Mouse (Mus musculus) embryonic facial prominence, embryonic 13.5 days (tissue): Measurements from ENCODE around the gene Etl4. TPM values are rescaled to one million over a fixed set of nuclear protein-coding genes. Genes with fewer than 3 reads are reported as not detected.

Source experiments
- ATAC-seq: fragments of 200-750 bp; cut with Nextera tagmentation; 2 replicates; pipeline ENCODE4 v1.8.0; 2017; ENCODE audit warnings: low read depth; ENCODE audit not compliant: insufficient number of reproducible peaks, insufficient read depth, low FRiP score, low TSS enrichment
- H3K27ac ChIP-seq: fragments of 300-500 bp; sonication (generic); 2 replicates; pipeline ENCODE4 v1.5.1; 2015; ENCODE audit warnings: moderate library complexity, mild to moderate bottlenecking, inconsistent platforms
- H3K27me3 ChIP-seq: fragments of 300-500 bp; sonication (generic); 2 replicates; pipeline ENCODE4 v1.6.1; 2015; ENCODE audit warnings: mild to moderate bottlenecking, inconsistent platforms
- H3K36me3 ChIP-seq: fragments of 300-500 bp; sonication (generic); 2 replicates; pipeline ENCODE4 v1.6.1; 2015; ENCODE audit warnings: mild to moderate bottlenecking, inconsistent platforms
- H3K4me1 ChIP-seq: fragments of 300-500 bp; sonication (generic); 2 replicates; pipeline ENCODE4 v1.6.1; 2015; ENCODE audit warnings: inconsistent platforms
- H3K4me2 ChIP-seq: fragments of 300-500 bp; sonication (generic); 2 replicates; pipeline ENCODE4 v1.6.1; 2015; ENCODE audit warnings: moderate library complexity, mild to moderate bottlenecking, inconsistent platforms
- H3K4me3 ChIP-seq: fragments of 300-500 bp; sonication (generic); 2 replicates; pipeline ENCODE4 v1.5.1; 2015; ENCODE audit warnings: mild to moderate bottlenecking, inconsistent platforms
- H3K9ac ChIP-seq: fragments of 300-500 bp; sonication (generic); 2 replicates; pipeline ENCODE4 v1.6.1; 2015; ENCODE audit warnings: mild to moderate bottlenecking, inconsistent platforms
- H3K9me3 ChIP-seq: fragments of 300-500 bp; sonication (generic); 2 replicates; pipeline ENCODE4 v1.6.1; 2016; ENCODE audit warnings: inconsistent platforms
- WGBS: fragments of 180-500 bp; shearing (Covaris S2); methylation state at CpG from one replicate; pipeline ENCODE4 v1.1.7; 2015; ENCODE audit warnings: mixed read lengths; 5-methylcytosine and 5-hydroxymethylcytosine counted together
- polyA plus RNA-seq: library from polyadenylated mRNA; unstranded; fragments of >200 nt; fragmentation: Nextera tagmentation; extraction: Ambion mirVana; gene quantifications from 2 replicates; pipeline ENCODE4 v1.2.1, GENCODE M21; 2015

Gene Etl4
- polyA plus RNA-seq, 1 experiment from 2014 or later, result 33.3 TPM

GRCm38 (mm10) chr2:20510061-20510460 lies 600.5 kb downstream of the Etl4 start:
- 63% methylated on average over 2 of the region's 2 CpGs for WGBS
- H3K36me3 ChIP-seq, result no peaks in the 10 kb centered on the region

GRCm38 (mm10) chr2:20516270-20516865 lies 606.8 kb downstream of the Etl4 start:
- ATAC-seq, result no peak
- Histone ChIP-seq H3K4me3 (no peak overlapping the region), H3K9ac (no peak overlapping the region), H3K4me2 (no peak overlapping the region), H3K4me1 (peaks cover 12% of the 10 kb centered on the region), H3K27ac (no peak overlapping the region), H3K9me3 (no peaks in the 10 kb centered on the region), H3K36me3 (no peaks in the 10 kb centered on the region), H3K27me3 (no peaks in the 10 kb centered on the region)
- 94% methylated on average over 8 of the region's 8 CpGs for WGBS

More at GRCm38 (mm10) chr2:20510061-20510460, 600.5 kb downstream of the Etl4 start:
- H3K27me3 ChIP-seq, result no peaks in the 10 kb centered on the region
- H3K4me3 ChIP-seq, result no peak overlapping the region
- no peaks in the 10 kb centered on the region for H3K4me1 ChIP-seq
- no peak overlapping the region for H3K9ac ChIP-seq
- H3K4me2 ChIP-seq, result no peak overlapping the region
- no peak for ATAC-seq
- H3K9me3 ChIP-seq, result no peaks in the 10 kb centered on the region
- no peak overlapping the region for H3K27ac ChIP-seq

GRCm38 (mm10) chr2:20517853-20518252 lies 608.3 kb downstream of the Etl4 start:
- WGBS, result 83% methylated on average over 2 of the region's 2 CpGs
- Histone ChIP-seq H3K4me2 (no peak overlapping the region), H3K4me3 (no peak overlapping the region), H3K27me3 (no peaks in the 10 kb centered on the region), H3K36me3 (no peaks in the 10 kb centered on the region), H3K9me3 (no peaks in the 10 kb centered on the region), H3K4me1 (peaks cover 20% of the 10 kb centered on the region), H3K9ac (no peak overlapping the region), H3K27ac (no peak overlapping the region)
- no peak for ATAC-seq

GRCm38 (mm10) chr2:20518506-20518905 lies 608.9 kb downstream of the Etl4 start:
- 42% methylated on average over 2 of the region's 2 CpGs for WGBS
- Histone ChIP-seq H3K36me3 (no peaks in the 10 kb centered on the region), H3K4me2 (no peak overlapping the region), H3K4me3 (no peak overlapping the region), H3K9me3 (no peaks in the 10 kb centered on the region), H3K27ac (no peak overlapping the region), H3K9ac (no peak overlapping the region), H3K27me3 (no peaks in the 10 kb centered on the region), H3K4me1 (peaks cover 20% of the 10 kb centered on the region)
- ATAC-seq, result no peak

- Histone ChIP-seq H3K27ac (peak overlapping the region; percentile 83), H3K9me3 (no peaks in the 10 kb centered on the region), H3K4me3 (peak overlapping the region; percentile 60), H3K36me3 (no peaks in the 10 kb centered on the region), H3K4me1 (peaks cover 20% of the 10 kb centered on the region), H3K4me2 (peak overlapping the region; percentile 78), H3K27me3 (no peaks in the 10 kb centered on the region), H3K9ac (peak overlapping the region; percentile 78)
- ATAC-seq, result peak; percentile 67
- under 1% methylated on average over 39 of the region's 39 CpGs for WGBS
Observed at GRCm38 (mm10) chr2:20519447-20520098, 610.0 kb downstream of the Etl4 start.

- H3K27ac ChIP-seq, result peak overlapping the region; percentile 83
- no peaks in the 10 kb centered on the region for H3K9me3 ChIP-seq
- 2% methylated on average over 12 of the region's 12 CpGs for WGBS
- H3K4me3 ChIP-seq, result peak overlapping the region; percentile 60
- peak overlapping the region; percentile 78 for H3K9ac ChIP-seq
- H3K4me2 ChIP-seq, result peak overlapping the region; percentile 78
- H3K4me1 ChIP-seq, result peaks cover 20% of the 10 kb centered on the region
- no peaks in the 10 kb centered on the region for H3K36me3 ChIP-seq
- no peaks in the 10 kb centered on the region for H3K27me3 ChIP-seq
- ATAC-seq, result no peak; the same call in 1 of the 2 replicates
Observed at GRCm38 (mm10) chr2:20520099-20520475, 610.5 kb downstream of the Etl4 start.

GRCm38 (mm10) chr2:20520636-20521595 lies 611.3 kb downstream of the Etl4 start:
- ATAC-seq, result no peak
- H3K9me3 ChIP-seq, result no peaks in the 10 kb centered on the region
- peak overlapping the region; percentile 78 for H3K4me2 ChIP-seq
- peaks cover 20% of the 10 kb centered on the region for H3K4me1 ChIP-seq
- H3K27me3 ChIP-seq, result no peaks in the 10 kb centered on the region
- H3K36me3 ChIP-seq, result no peaks in the 10 kb centered on the region
- H3K4me3 ChIP-seq, result peak overlapping the region; percentile 60
- 27% methylated on average over 23 of the region's 23 CpGs for WGBS
- peak overlapping the region; percentile 83; the same call in 1 of the 2 replicates for H3K27ac ChIP-seq
- H3K9ac ChIP-seq, result peak overlapping the region; percentile 78

- H3K4me2 ChIP-seq, result peak overlapping the region; percentile 78
- H3K27me3 ChIP-seq, result no peaks in the 10 kb centered on the region
- no peak for ATAC-seq
- no peak overlapping the region for H3K4me3 ChIP-seq
- H3K36me3 ChIP-seq, result no peaks in the 10 kb centered on the region
- H3K9ac ChIP-seq, result no peak overlapping the region
- no peaks in the 10 kb centered on the region for H3K9me3 ChIP-seq
- H3K27ac ChIP-seq, result no peak overlapping the region
- WGBS, result 42% methylated on average over 11 of the region's 11 CpGs
- peaks cover 24% of the 10 kb centered on the region for H3K4me1 ChIP-seq
Observed at GRCm38 (mm10) chr2:20521686-20522285, 612.2 kb downstream of the Etl4 start.

- H3K27ac ChIP-seq, result no peak overlapping the region
- H3K4me2 ChIP-seq, result no peak overlapping the region
- H3K4me1 ChIP-seq, result peaks cover 24% of the 10 kb centered on the region
- no peaks in the 10 kb centered on the region for H3K36me3 ChIP-seq
- ATAC-seq, result no peak
- no peak overlapping the region for H3K4me3 ChIP-seq
- no peaks in the 10 kb centered on the region for H3K27me3 ChIP-seq
- H3K9ac ChIP-seq, result no peak overlapping the region
- 82% methylated on average over 3 of the region's 3 CpGs for WGBS
- no peaks in the 10 kb centered on the region for H3K9me3 ChIP-seq
Observed at GRCm38 (mm10) chr2:20523636-20524035, 614.1 kb downstream of the Etl4 start.

GRCm38 (mm10) chr2:20525879-20526593 lies 616.5 kb downstream of the Etl4 start:
- no peak overlapping the region for H3K4me2 ChIP-seq
- no peak for ATAC-seq
- no peak overlapping the region for H3K4me3 ChIP-seq
- H3K9ac ChIP-seq, result no peak overlapping the region
- H3K27ac ChIP-seq, result peak overlapping the region; percentile 48
- H3K4me1 ChIP-seq, result peaks cover 15% of the 10 kb centered on the region
- 21% methylated on average over 4 of the region's 4 CpGs for WGBS
- no peaks in the 10 kb centered on the region for H3K27me3 ChIP-seq
- H3K9me3 ChIP-seq, result no peaks in the 10 kb centered on the region
- H3K36me3 ChIP-seq, result peaks cover 13% of the 10 kb centered on the region

- H3K4me3 ChIP-seq, result no peak overlapping the region
- H3K27ac ChIP-seq, result no peak overlapping the region
- no peak overlapping the region for H3K9ac ChIP-seq
- no peak overlapping the region for H3K4me2 ChIP-seq
- H3K36me3 ChIP-seq, result peaks cover 18% of the 10 kb centered on the region
- no peak for ATAC-seq
- peaks cover 9% of the 10 kb centered on the region for H3K4me1 ChIP-seq
- no peaks in the 10 kb centered on the region for H3K27me3 ChIP-seq
- 92% methylated on average over 3 of the region's 3 CpGs for WGBS
- H3K9me3 ChIP-seq, result no peaks in the 10 kb centered on the region
Observed at GRCm38 (mm10) chr2:20526856-20527255, 617.3 kb downstream of the Etl4 start.
